Mouse (Mus musculus) liver, adult 2 months (tissue): ENCODE data around the gene Adamts8. TPM values are rescaled to one million over a fixed set of nuclear protein-coding genes. Genes with fewer than 3 reads are reported as not detected.

Experiments
- DNase-seq: peaks from one replicate; pipeline ENCODE4 v3.0.0-alpha.2; 2011; ENCODE audit warnings: low read depth, low spot score; ENCODE audit errors: extremely low read depth
- H3K27ac ChIP-seq: fragments of 200-500 bp; replicated peaks from 2 replicates; pipeline ENCODE4 v1.5.1; 2012; ENCODE audit warnings: low read depth, mild to moderate bottlenecking, control low read depth, inconsistent platforms, low read length; ENCODE audit not compliant: insufficient read depth
- H3K27me3 ChIP-seq: fragments of 200-500 bp; 2 replicates; pipeline ENCODE4 v1.6.1; 2012; ENCODE audit warnings: mild to moderate bottlenecking, moderate library complexity, low read length, inconsistent platforms; ENCODE audit not compliant: control insufficient read depth, insufficient read depth
- H3K36me3 ChIP-seq: fragments of 200-500 bp; 2 replicates; pipeline ENCODE4 v1.6.1; 2012; ENCODE audit warnings: low read length, inconsistent platforms; ENCODE audit not compliant: control insufficient read depth, insufficient read depth
- H3K4me1 ChIP-seq: fragments of 200-500 bp; 2 replicates; pipeline ENCODE4 v1.6.1; 2011; ENCODE audit warnings: low read length; ENCODE audit not compliant: control insufficient read depth, insufficient read depth
- H3K4me3 ChIP-seq: fragments of 200-500 bp; 2 replicates; pipeline ENCODE4 v1.5.1; 2011; ENCODE audit warnings: low read depth, mild to moderate bottlenecking, control low read depth, low read length, moderate library complexity; ENCODE audit not compliant: insufficient read depth
- H3K79me2 ChIP-seq: fragments of 200-500 bp; 2 replicates; pipeline ENCODE4 v1.6.1; 2012; ENCODE audit warnings: inconsistent platforms, mild to moderate bottlenecking, low read length, moderate library complexity; ENCODE audit not compliant: control insufficient read depth, insufficient read depth
- H3K9ac ChIP-seq: fragments of 200-500 bp; 2 replicates; pipeline ENCODE4 v1.6.1; 2012; ENCODE audit warnings: low read depth, mild to moderate bottlenecking, control low read depth, inconsistent platforms, low read length
- CTCF ChIP-seq: fragments of 200-500 bp; IDR thresholded peaks from 2 replicates; pipeline ENCODE4 v1.5.1; 2011; ENCODE audit warnings: low read depth, low read length, control low read depth
- POLR2A ChIP-seq: fragments of 200-500 bp; IDR thresholded peaks from 2 replicates; pipeline ENCODE4 v1.6.1; 2011; ENCODE audit warnings: low read length, control low read depth; ENCODE audit not compliant: insufficient read depth; ENCODE audit errors: extremely low read depth
- WGBS: fragments of 180-500 bp; shearing (Covaris S2); methylation state at CpG from one replicate; pipeline ENCODE4 v1.1.7; 2018; 5-methylcytosine and 5-hydroxymethylcytosine counted together
- polyA plus RNA-seq: library from polyadenylated mRNA; depleted of rRNA; stranded (reverse); fragments of >200 nt; gene quantifications from 2 replicates; pipeline ENCODE4 v1.2.3, GENCODE M21; 2012; rRNA removed
- total RNA-seq: library from RNA; depleted of rRNA; stranded (reverse); fragments of >200 nt; gene quantifications from 2 replicates; pipeline ENCODE4 v1.2.3, GENCODE M21; 2014; rRNA removed

Adamts8 gene
- total and polyA plus RNA-seq, 2 experiments, result not detected

DNA sequence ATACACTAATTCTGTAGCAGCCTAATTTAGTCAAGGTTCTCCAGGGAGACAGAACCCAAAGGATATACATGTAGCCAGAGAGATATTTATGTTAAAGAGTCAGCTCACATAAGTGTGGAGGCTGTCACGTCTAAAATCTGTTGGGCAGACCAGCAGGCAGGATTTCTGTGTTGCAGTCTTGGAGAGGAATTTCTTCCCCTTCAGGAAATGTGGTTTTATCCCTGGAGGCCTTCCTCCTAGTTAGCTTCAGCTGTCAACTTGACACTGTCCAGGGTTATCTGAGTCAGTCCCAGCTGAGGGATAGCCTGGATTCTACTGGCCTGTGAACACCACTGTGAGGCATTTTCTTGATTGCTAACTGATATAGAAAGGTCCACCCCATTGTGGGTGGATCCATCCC, 69.2 kb downstream of the Adamts8 start:
- no peaks in the 10 kb centered on the region for H3K4me1 ChIP-seq
- no peak overlapping the region for H3K27ac ChIP-seq
- H3K4me3 ChIP-seq, result no peak overlapping the region
- TF ChIP-seq CTCF, result no peak
- TF ChIP-seq POLR2A, result no peak
- no peaks in the 10 kb centered on the region for H3K27me3 ChIP-seq
- 76% methylated on average over 1 of the region's 1 CpGs for WGBS
- no peaks in the 10 kb centered on the region for H3K36me3 ChIP-seq
- H3K9ac ChIP-seq, result no peak overlapping the region
- H3K79me2 ChIP-seq, result no peaks in the 10 kb centered on the region
- no peak for DNase-seq

DNA sequence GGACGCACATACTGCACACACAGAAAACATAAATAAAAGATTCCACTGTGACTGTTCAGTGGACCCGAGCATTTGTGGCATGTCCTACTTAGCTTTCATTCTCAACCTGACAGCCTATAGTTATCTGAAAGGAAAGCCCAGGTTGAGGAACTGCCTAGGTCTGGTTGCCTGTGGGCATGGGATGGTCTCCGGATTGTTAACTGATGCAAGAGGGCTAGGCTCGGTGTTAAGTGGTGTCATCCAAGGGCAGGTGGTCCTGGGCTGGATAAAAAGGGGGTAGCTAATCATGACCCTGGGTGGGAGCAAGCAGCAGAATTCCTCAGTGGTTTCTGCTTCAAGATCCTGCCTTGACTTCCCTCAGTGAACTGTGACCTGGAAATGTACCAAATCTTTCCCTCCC, 70.3 kb downstream of the Adamts8 start:
- Histone ChIP-seq H3K36me3 (no peaks in the 10 kb centered on the region), H3K27me3 (no peaks in the 10 kb centered on the region), H3K9ac (no peak overlapping the region), H3K79me2 (no peaks in the 10 kb centered on the region), H3K4me3 (no peak overlapping the region), H3K4me1 (no peaks in the 10 kb centered on the region), H3K27ac (no peak overlapping the region)
- TF ChIP-seq CTCF, result no peak
- TF ChIP-seq POLR2A, result no peak
- no peak for DNase-seq
- WGBS, result 88% methylated on average over 4 of the region's 4 CpGs

DNA sequence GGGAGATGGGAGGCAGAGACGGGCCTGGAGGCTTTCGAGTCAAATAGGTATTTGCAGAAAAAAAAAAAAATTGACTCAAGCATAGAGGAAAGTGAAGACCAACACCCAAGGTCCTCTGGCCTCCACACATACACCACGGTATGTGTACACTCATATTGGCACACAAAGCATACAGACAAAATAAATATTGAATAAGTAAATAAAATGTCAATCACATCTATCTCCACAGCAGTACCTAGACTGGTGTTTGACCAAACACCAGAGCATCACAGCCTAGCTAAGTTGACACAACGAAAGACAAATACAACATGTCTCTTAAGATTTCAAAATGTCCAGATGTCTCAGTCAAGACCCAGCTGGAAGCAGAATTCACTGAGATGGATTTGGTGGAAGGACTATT, 71.1 kb downstream of the Adamts8 start:
- 31% methylated on average over 4 of the region's 4 CpGs for WGBS
- no peak for TF ChIP-seq POLR2A
- no peak for TF ChIP-seq CTCF
- H3K79me2 ChIP-seq, result no peaks in the 10 kb centered on the region
- no peaks in the 10 kb centered on the region for H3K36me3 ChIP-seq
- H3K27ac ChIP-seq, result no peak overlapping the region
- H3K4me3 ChIP-seq, result no peak overlapping the region
- DNase-seq, result peak; percentile 52
- H3K27me3 ChIP-seq, result no peaks in the 10 kb centered on the region
- H3K9ac ChIP-seq, result no peak overlapping the region
- H3K4me1 ChIP-seq, result no peaks in the 10 kb centered on the region

Other genes starting within 250 kb of the Adamts8 start
- gene Adamts15, start 20.1 kb upstream of the Adamts8 start, total RNA-seq, result 0.37 and 0.67 TPM in 2 replicates
- 0.29 and 0.35 TPM in 2 replicates for gene Adamts15, start 20.1 kb upstream of the Adamts8 start, polyA plus RNA-seq
- gene Zbtb44, start 88.1 kb downstream of the Adamts8 start, total RNA-seq, result 31.0 and 37.8 TPM in 2 replicates
- gene Zbtb44, start 88.1 kb downstream of the Adamts8 start, polyA plus RNA-seq, result 4.5 and 5.4 TPM in 2 replicates
- gene St14, start 189.3 kb downstream of the Adamts8 start, total RNA-seq, result 0.27 and 0.46 TPM in 2 replicates
- gene St14, start 189.3 kb downstream of the Adamts8 start, polyA plus RNA-seq, result 0.31 and 0.37 TPM in 2 replicates